Mouse (Mus musculus): ENCODE results near the gene Gm33543. TPM values are rescaled to one million over a fixed set of nuclear protein-coding genes. Genes with fewer than 3 reads are reported as not detected.

The Gm33543 gene
- total and polyA plus RNA-seq, 3 experiments = not detected

- no peaks in the 10 kb centered on the region for H3K36me3 ChIP-seq (replicated peaks in 1 of 2; ENCODE audit: control insufficient read depth in 1 of 2, insufficient read depth in 1 of 2, low read length in 1 of 2)
- H3K27ac ChIP-seq (ENCODE audit: insufficient read depth, low read depth) = no peak overlapping the region
- dilution Hi-C loops (cut with MboI; ENCODE audit: extremely low pct_ligation_motif_present, extremely low pct_unique_long_range_greater_than_20kb, low sequenced_read_pairs) = no loop called here
- in situ Hi-C loops (cut with MboI; ENCODE audit: low pct_ligation_motif_present, low pct_unique_long_range_greater_than_20kb, low sequenced_read_pairs) = no loop called here
- no peak overlapping the region for H3K4me3 ChIP-seq (replicated peaks in 1 of 3; ENCODE audit: low read depth in 2 of 3, low read length in 2 of 3, poor library complexity in 1 of 3)
- no peaks in the 10 kb centered on the region for H3K27me3 ChIP-seq (replicated peaks)
- no peak overlapping the region for H3K9ac ChIP-seq (ENCODE audit: insufficient read depth, low read depth)
- peak; percentile 48 for DNase-seq (ENCODE audit: extremely low read depth)
- peaks cover 14 to 32% of the 10 kb centered on the region in 2 experiments for H3K4me1 ChIP-seq (ENCODE audit: control insufficient read depth in 1 of 2, insufficient read depth in 2 of 2)
- no peaks in the 10 kb centered on the region for H3K79me2 ChIP-seq (replicated peaks; ENCODE audit: control insufficient read depth, extremely low read depth, insufficient read depth, poor library complexity, severe bottlenecking)
- no peaks in the 10 kb centered on the region for H3K9me3 ChIP-seq (replicated peaks; ENCODE audit: low read length)
- peak overlapping the region; percentile 50; the same call in 1 of the 2 replicates for H3K4me2 ChIP-seq (ENCODE audit: insufficient read depth, low read depth, poor library complexity, severe bottlenecking)
- TF ChIP-seq EP300 (IDR thresholded peaks at IDR 0.05; ENCODE audit: low read length) = peak; percentile 87
- TF ChIP-seq ETS1 (conservative IDR thresholded peaks at IDR 0.05; ENCODE audit: low read depth, low read length) = peak; percentile 51
- TF ChIP-seq KAT2A (IDR thresholded peaks at IDR 0.05; ENCODE audit: insufficient replicate concordance, low read length) = no peak
- TF ChIP-seq CHD1 (IDR thresholded peaks at IDR 0.05; ENCODE audit: low read depth, low read length) = no peak
- TF ChIP-seq POLR2A (IDR thresholded peaks at IDR 0.05; ENCODE audit: low read depth, low read length) = no peak
- 0 out of 2 replicates have a peak, but pooled peaks have one; percentile 42 for TF ChIP-seq RCOR1 (conservative IDR thresholded peaks at IDR 0.05; ENCODE audit: low read depth, low read length)
- peak; percentile 63 for TF ChIP-seq TCF12 (IDR thresholded peaks at IDR 0.05; ENCODE audit: low read depth, low read length)
- TF ChIP-seq NELFE (IDR thresholded peaks at IDR 0.05; ENCODE audit: low read depth, low read length) = no peak
- peak; percentile 73 for TF ChIP-seq IRF4 (IDR thresholded peaks at IDR 0.05; ENCODE audit: low read depth, low read length)
- no peak for TF ChIP-seq ZC3H11A (IDR thresholded peaks at IDR 0.05; ENCODE audit: low read depth, low read length)
- no peak for TF ChIP-seq CHD2 (IDR thresholded peaks at IDR 0.05; ENCODE audit: low read length)
- TF ChIP-seq BHLHE40 (IDR thresholded peaks at IDR 0.05; ENCODE audit: low read depth, low read length) = peak; percentile 45; the same call in 1 of the 2 replicates
- no peak for TF ChIP-seq MXI1 (IDR thresholded peaks at IDR 0.05; ENCODE audit: low read depth, low read length)
- TF ChIP-seq JUN (IDR thresholded peaks at IDR 0.05; ENCODE audit: insufficient read depth, low read depth, low read length) = peak; percentile 64
- TF ChIP-seq GABPA (IDR thresholded peaks at IDR 0.05; ENCODE audit: insufficient replicate concordance, low read depth, low read length) = no peak
- peak; percentile 71 for TF ChIP-seq JUND (conservative IDR thresholded peaks at IDR 0.05; ENCODE audit: low read depth, low read length)
- TF ChIP-seq ZMIZ1 (IDR thresholded peaks at IDR 0.05; ENCODE audit: low read depth, low read length) = no peak
- no peak for TF ChIP-seq CTCF (conservative IDR thresholded peaks at IDR 0.05 in 1 of 2, IDR thresholded peaks at IDR 0.05 in 1 of 2; ENCODE audit: low read depth in 2 of 2, low read length in 2 of 2)
- no peak for TF ChIP-seq UBTF (IDR thresholded peaks at IDR 0.05; ENCODE audit: low read depth, low read length)
- TF ChIP-seq SMC3 (IDR thresholded peaks at IDR 0.05; ENCODE audit: low read depth, low read length) = 0 out of 2 replicates have a peak, but pooled peaks have one; percentile 4
- peak; percentile 51; the same call in 1 of the 2 replicates for TF ChIP-seq MAFK (IDR thresholded peaks at IDR 0.05; ENCODE audit: insufficient replicate concordance, low read length)
- peak; percentile 69; the same call in 1 of the 2 replicates for TF ChIP-seq MEF2A (IDR thresholded peaks at IDR 0.05; ENCODE audit: borderline replicate concordance, low read depth, low read length)
- no peak for TF ChIP-seq ELF1 (IDR thresholded peaks at IDR 0.05; ENCODE audit: low read depth, low read length)
These were observed 4.0 kb upstream of the Gm33543 start for GRCm38 (mm10) chr10:95846739-95847138.

Measured in CH12.LX (cell line).